Mouse (Mus musculus) myocyte (in vitro differentiated cells): ENCODE results near the gene Hivep2.

Experiments
- MAX ChIP-seq: IDR thresholded peaks from one replicate; pipeline ENCODE4 v1.6.1; 2011; ENCODE audit warnings: low read depth, mild to moderate bottlenecking, control low read depth
- MYOD1 ChIP-seq, 3 experiments: IDR thresholded peaks; one replicate each; pipeline ENCODE4 v1.6.1; 2011; ENCODE audit warnings: control low read depth in 2 of 3, low read depth in 2 of 3, mild to moderate bottlenecking in 2 of 3, moderate library complexity in 1 of 3; ENCODE audit not compliant: insufficient read length in 2 of 3, control insufficient read depth in 1 of 3
- POLR2A ChIP-seq: IDR thresholded peaks from one replicate; pipeline ENCODE4 v1.6.1; 2011; ENCODE audit warnings: low read depth, mild to moderate bottlenecking, control low read depth, moderate library complexity; ENCODE audit not compliant: insufficient read length
- SRF ChIP-seq: IDR thresholded peaks from one replicate; pipeline ENCODE4 v1.6.1; 2011; ENCODE audit warnings: low read depth; ENCODE audit not compliant: control insufficient read depth, insufficient read length
- TCF12 ChIP-seq: IDR thresholded peaks from one replicate; pipeline ENCODE4 v1.6.1; 2011; ENCODE audit warnings: mild to moderate bottlenecking, control low read depth; ENCODE audit not compliant: poor library complexity, insufficient read depth, severe bottlenecking

DNA sequence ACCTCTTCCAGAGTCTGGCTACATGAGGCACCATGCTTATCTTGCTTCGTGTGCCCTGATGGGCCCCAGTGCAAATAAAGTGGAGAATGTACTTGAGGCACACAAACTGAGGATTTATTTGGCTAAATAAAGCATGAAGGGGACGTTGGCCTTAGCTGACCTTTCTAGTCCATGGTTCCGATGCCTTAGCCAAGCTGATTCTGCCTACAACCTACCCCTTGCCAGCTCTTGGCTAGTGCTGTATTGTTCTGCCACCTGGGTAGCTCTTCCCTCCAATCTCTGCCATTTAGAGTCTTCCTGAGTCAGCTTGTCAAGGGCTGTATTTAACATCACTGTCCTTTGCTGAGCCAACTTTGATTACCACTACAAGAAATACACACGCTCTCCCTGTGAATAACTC is 133.3 kb downstream of the Hivep2 start:
- TF ChIP-seq MAX (no peak), POLR2A (no peak), SRF (no peak), MYOD1 (IDR thresholded peaks at IDR 0.05; ENCODE audit: control insufficient read depth in 1 of 3, insufficient read length in 2 of 3, low read depth in 2 of 3) (no peak), TCF12 (no peak)
